Mouse (Mus musculus): ENCODE measurements around the gene Gypa. TPM values are rescaled to one million over a fixed set of nuclear protein-coding genes. Genes with fewer than 3 reads are reported as not detected.

Gene Gypa
- total and polyA plus RNA-seq, 3 experiments = not detected

DNA sequence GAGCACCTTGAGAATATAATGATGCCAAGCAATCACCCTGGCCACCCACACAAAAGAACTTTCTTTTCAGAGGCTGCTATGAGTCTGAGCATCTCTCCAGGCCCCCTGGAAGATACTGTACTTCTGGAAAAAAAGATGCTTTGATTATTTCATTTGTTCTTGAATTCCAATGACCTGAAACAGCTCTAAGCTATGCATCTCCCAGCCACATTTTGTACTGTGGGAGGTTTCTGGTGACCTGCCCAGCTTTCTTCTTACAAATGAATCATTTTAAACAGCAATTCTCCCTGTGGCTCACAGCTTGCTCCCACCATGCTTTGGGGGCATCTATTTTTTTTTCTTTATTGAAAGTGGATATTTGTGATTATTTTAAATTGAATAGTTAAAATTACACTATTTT, 56.9 kb downstream of the Gypa start:
- no peak for DNase-seq

DNA sequence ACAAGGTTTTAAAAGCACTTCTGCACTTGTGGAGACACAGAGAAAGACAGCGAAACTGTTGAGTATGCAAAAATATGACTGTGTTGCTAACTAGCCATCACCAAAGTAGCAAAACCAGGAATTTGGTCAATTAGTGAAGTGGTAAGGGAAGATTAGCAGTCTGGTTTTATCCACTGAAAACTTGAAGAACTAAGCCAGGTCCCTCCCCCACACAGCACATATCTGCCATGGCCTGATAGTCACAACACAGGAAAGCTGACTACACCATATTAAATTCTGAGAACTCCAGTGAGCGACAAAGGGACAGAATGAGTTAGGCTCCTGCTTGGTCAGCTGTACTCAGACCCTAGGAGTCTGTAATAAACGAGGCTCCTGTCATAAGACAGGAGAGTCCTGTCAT, 57.7 kb downstream of the Gypa start:
- no peak for DNase-seq

DNA sequence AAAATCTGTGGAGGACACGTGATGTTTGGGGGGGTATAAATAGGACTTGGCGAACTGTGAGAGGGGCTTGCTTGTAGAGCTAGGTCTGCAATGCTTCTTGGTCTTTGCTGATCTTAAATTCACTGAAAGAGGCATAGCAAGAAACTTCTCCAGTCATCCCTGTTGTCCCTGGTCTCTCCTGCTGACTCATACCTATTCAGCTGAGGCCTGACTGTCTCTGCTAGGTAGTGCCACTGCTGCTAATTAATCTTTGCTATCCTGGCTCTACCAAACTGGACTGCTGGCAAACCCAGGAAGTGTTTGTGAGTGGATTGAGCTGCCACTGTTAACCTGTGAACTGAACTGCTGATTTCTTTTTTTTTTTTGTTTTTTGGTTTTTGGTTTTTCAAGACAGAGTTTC, 61.4 kb downstream of the Gypa start:
- no peak for DNase-seq

Other genes with a start within 250 kb of the Gypa start
- not detected for gene Frem3, start 117.3 kb downstream of the Gypa start, total RNA-seq (2021)
- not detected in 2 replicates for gene Frem3, start 117.3 kb downstream of the Gypa start, polyA plus RNA-seq (2012; rRNA removed)
- 10 to 100 TPM; 65.0 to 69.2 TPM for gene Smarca5, start 245.7 kb downstream of the Gypa start, total RNA-seq (2021)
- gene Smarca5, start 245.7 kb downstream of the Gypa start, polyA plus RNA-seq (2012; rRNA removed) = 16.4 and 17.8 TPM in 2 replicates